Mouse (Mus musculus): ENCODE measurements around the gene Serpine1. TPM values are rescaled to one million over a fixed set of nuclear protein-coding genes. Genes with fewer than 3 reads are reported as not detected.
"Not testable (repeated sequence)": the region's sequence is repeated elsewhere in the genome, so short reads cannot be mapped to it uniquely, and the experiment has no call there.

Gene Serpine1
- 0.86 TPM in 2 replicates for polyA plus RNA-seq (2015; fragmentation: Nextera tagmentation; extraction: Ambion mirVana)

DNA sequence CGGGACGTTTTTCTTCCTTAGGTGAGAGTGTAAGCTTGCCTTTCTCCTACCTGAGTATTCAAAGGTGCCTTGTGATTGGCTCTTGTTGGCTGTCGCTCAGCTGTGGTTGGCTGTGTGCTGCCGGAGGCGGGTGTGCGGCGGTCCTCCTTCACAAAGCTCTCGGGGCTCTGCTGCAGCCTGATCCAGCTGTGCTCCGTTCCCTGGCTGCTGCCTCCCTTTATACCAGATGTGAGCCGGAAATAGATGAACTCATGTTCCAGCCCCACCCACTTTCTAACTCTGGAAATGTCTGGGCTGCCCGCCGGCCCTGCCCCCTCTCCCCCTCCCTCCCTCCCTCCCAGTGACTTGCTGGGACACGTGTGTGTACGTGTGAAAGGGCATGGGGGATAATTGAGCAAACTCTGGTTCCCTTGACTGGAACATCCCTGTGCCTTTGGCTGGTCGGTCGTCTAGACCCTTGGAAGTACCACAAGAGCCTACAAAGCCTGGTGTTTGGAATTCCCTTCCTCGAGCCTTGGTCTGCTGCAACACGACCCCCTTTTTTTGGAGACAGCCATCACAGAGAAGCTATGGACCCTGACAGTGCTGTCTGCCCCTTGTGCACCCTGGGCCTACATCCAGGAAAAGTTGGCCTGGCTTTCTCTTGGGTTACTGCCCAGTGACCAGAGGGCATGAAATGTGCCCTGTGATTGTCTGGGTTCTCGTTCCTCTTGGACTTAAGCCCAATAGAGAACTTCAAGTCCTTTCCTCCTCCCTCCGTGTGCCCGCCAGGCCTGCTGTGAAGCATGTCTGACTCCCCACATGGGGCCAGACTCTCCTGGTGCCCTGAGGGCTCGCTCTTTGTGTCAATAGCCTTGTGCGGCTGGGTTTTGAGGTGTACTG lies at the start of gene Serpine1:
TSS of gene Serpine1 (minus strand) at position 190 of the 882 bp plus-strand sequence.
- Histone ChIP-seq H3K4me2 (peak within 1 kb of the TSS; percentile 52), H3K36me3 (no peaks in the 10 kb centered on the region), H3K27me3 (no peaks in the 10 kb centered on the region), H3K4me3 (peak within 1 kb of the TSS; percentile 28), H3K27ac (peak within 1 kb of the TSS; percentile 94), H3K9me3 (no peaks in the 10 kb centered on the region), H3K4me1 (peaks cover 58% of the 10 kb centered on the region), H3K9ac (peak within 1 kb of the TSS; percentile 39; the same call in 1 of the 2 replicates)
- peak; percentile 93 for ATAC-seq (ENCODE audit: borderline replicate concordance, extremely low read depth, low FRiP score, low TSS enrichment)
- 11% methylated on average over 23 of the region's 23 CpGs for WGBS

DNA sequence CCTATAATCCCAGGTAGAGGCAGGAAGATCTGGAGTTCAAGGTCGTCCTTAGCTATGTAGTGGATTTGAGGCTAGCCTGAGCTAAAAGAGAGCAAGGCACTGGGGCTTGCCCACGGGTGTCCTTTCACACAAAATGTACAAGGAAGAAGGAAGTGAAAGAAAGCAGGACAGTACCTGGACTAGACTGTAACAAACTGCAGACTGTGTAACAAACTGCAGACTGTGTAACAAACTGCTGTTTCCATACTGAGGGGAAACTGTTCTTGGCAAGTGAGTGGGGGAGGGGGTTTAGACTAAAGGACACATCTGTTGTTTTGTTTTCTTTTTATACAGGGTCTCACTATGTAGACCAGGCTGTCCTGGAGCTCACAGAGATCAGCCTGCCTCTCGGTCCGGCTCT lies 49.2 kb upstream of the Serpine1 start:
- Histone ChIP-seq H3K4me1 (peaks cover 6% of the 10 kb centered on the region), H3K4me2 (no peak overlapping the region), H3K27me3 (no peaks in the 10 kb centered on the region), H3K27ac (no peak overlapping the region), H3K9ac (no peak overlapping the region), H3K4me3 (no peak overlapping the region), H3K9me3 (no peaks in the 10 kb centered on the region), H3K36me3 (no peaks in the 10 kb centered on the region)
- ATAC-seq (ENCODE audit: borderline replicate concordance, extremely low read depth, low FRiP score, low TSS enrichment): no peak
- WGBS: 74% methylated on average over 4 of the region's 4 CpGs

DNA sequence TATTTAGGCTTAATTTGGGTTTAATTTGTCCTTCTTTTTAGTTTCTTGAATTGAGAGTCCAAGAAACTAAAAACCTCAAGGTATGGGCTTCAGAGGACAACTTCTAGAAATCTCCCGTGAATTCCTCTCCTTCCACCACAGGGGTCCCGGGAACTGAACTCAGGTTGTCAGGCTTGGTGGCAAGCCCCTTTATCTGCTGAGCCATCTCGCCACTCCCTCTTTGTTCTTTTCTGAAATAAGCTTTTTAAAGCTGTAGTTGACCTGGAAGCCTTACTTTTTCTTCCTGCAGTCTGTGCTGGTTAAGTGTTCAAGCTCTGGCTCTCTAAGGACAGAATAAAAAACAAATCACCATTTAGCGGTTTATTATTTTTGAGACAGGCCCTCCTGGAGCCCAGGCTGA lies 46.8 kb upstream of the Serpine1 start:
- no peak overlapping the region for H3K4me2 ChIP-seq
- H3K27me3 ChIP-seq: no peaks in the 10 kb centered on the region
- no peak overlapping the region for H3K27ac ChIP-seq
- no peak for ATAC-seq (ENCODE audit: borderline replicate concordance, extremely low read depth, low FRiP score, low TSS enrichment)
- H3K4me1 ChIP-seq: peaks cover 16% of the 10 kb centered on the region
- peaks cover 9% of the 10 kb centered on the region for H3K36me3 ChIP-seq
- no peaks in the 10 kb centered on the region for H3K9me3 ChIP-seq
- WGBS: 69% methylated on average over 4 of the region's 4 CpGs
- H3K9ac ChIP-seq: no peak overlapping the region
- H3K4me3 ChIP-seq: no peak overlapping the region

DNA sequence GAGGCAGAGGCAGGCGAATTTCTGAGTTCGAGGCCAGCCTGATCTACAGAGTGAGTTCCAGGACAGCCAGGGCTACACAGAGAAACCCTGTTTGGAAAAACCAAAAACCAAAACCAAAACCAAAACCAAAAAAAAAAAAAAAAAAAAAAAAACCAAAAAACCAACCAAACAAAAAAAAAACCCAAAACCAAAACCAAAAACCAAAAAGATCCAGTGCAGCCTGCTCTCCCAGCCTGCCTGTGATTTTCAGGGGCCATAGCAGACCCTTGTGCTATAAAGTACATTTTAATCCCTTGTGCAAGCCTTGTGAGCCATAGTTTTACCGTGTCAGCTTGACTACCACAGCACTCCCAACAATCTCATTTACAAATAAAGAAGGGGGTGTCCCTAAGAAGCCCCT lies 45.9 kb upstream of the Serpine1 start:
- not testable (repeated sequence) for ATAC-seq (ENCODE audit: borderline replicate concordance, extremely low read depth, low FRiP score, low TSS enrichment); H3K27me3 ChIP-seq; H3K9me3 ChIP-seq; H3K9ac ChIP-seq; H3K4me3 ChIP-seq; H3K4me2 ChIP-seq; H3K27ac ChIP-seq
- peaks cover 16% of the 10 kb centered on the region for H3K4me1 ChIP-seq
- WGBS: 82% methylated on average over 3 of the region's 3 CpGs
- peaks cover 18% of the 10 kb centered on the region for H3K36me3 ChIP-seq

DNA sequence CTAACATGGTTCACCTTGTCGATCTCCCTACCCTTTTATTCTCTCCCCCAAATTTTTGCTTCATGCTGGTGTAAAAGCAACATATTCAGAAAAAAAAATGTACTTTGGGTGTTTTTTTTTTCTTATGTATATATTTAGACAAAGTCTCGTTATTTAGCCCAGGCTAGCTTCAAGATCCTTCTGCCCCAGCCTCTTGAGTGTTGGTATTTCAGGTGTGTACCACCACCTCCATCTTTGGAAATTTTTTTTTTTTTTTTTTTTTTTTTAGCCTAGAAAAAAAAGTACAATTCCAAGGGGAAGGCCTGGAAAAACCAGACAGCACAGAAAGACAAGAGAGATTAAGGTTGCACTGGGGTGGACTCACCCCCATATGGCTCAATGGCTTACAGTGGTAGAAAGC lies 44.9 kb upstream of the Serpine1 start:
- Histone ChIP-seq H3K9ac (no peak overlapping the region), H3K4me2 (no peak overlapping the region; the same call in 1 of the 2 replicates), H3K36me3 (peaks cover 25% of the 10 kb centered on the region), H3K27me3 (no peaks in the 10 kb centered on the region), H3K27ac (no peak overlapping the region), H3K4me3 (peak overlapping the region; percentile 75; the same call in 1 of the 2 replicates), H3K9me3 (no peaks in the 10 kb centered on the region), H3K4me1 (peaks cover 16% of the 10 kb centered on the region)
- 58% methylated on average over 2 of the region's 2 CpGs for WGBS
- no peak for ATAC-seq (ENCODE audit: borderline replicate concordance, extremely low read depth, low FRiP score, low TSS enrichment)

DNA sequence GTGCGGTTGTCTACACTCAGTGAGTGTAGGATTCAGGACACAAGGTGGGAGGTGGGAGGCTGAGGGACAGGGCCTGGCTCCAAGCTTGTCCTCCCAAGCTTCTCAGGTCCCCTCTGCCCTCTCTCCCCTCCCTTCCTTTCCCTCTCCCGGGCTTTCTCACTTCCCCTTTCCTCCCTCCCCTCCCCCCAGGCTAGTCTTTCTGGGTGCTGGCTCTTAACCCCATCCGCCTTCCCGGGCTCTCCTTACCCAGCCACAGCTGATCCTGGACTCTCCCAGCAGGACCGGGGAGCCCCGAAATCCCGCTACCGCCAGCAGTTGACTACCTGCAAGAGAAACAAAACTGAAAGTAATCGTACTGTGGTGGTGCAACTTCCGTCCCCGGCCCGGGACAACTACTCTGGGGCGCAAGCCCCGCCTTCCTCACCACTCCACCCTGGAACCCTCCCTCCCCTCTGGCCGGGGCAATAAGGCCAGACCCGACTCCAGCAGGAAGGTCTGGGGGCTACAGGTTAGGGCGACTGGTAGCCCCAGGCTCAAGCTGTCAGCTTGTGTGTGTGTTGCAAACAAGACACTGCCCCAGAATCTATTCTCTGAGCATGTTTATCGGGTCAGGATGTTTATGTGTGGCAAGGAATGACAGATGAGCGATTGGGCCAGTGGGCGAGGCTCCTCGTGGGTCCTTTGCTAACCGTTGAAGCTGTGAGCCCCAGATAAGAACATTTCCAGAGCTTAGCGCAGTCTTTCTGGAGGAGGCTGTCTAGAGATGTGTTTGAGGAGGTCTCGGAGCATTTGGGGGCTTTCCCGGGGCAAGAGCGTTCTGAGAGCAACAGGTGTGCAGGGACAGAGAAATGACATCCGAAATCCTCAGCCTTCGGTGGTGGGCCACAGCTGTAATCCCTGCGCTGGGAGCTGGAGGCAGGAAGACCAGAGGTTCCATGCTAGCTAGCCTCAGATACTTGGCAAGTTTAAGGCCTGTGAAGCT lies 44.1 kb upstream of the Serpine1 start, which contains the start of gene Trim56:
TSS of gene Trim56 (minus strand) at position 344 of the 982 bp plus-strand sequence.
- Histone ChIP-seq H3K27ac (peak within 1 kb of the TSS; percentile 75), H3K4me3 (peak within 1 kb of the TSS; percentile 75), H3K4me1 (peaks cover 16% of the 10 kb centered on the region), H3K4me2 (peak within 1 kb of the TSS; percentile 85), H3K27me3 (no peaks in the 10 kb centered on the region), H3K9ac (peak within 1 kb of the TSS; percentile 70), H3K9me3 (no peaks in the 10 kb centered on the region), H3K36me3 (peaks cover 25% of the 10 kb centered on the region)
- WGBS: 3% methylated on average over 29 of the region's 29 CpGs
- peak; percentile 84 for ATAC-seq (ENCODE audit: borderline replicate concordance, extremely low read depth, low FRiP score, low TSS enrichment)

DNA sequence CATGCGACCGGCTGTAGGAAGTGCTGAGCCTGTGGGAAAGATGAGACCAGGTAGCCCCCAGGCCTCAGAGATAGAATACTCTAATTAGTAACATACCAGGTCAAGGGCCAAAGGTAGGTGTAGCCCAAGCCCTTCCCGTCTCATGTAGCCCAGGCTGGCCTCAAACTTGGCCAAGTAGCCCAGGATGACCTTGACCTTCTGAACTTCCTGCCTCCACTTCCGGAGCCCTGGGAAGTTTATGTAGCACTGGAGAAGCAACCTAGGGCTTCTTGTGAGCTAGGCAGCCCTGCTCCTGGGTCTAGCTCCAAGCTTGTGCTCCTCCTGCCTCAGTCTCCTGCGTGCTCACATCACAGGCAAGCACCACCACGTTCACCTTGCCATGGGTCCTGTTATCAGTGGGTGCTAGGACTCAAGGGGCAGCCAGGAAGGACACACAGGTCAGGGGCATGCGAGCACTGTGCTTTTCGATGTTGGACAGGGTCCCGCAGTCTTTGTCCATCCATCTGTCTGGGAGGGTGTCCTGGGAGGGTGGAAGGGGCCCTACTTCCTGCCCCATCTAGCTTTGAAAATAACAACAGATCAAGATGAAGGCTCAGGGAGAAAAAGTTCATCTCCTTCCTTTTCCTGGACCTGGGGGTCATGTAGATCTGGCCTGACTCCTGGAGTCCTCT lies 43.0 kb upstream of the Serpine1 start:
- WGBS: 54% methylated on average over 9 of the region's 9 CpGs
- ATAC-seq (ENCODE audit: borderline replicate concordance, extremely low read depth, low FRiP score, low TSS enrichment): no peak
- peak overlapping the region; percentile 85 for H3K4me2 ChIP-seq
- H3K4me3 ChIP-seq: peak overlapping the region; percentile 75
- peak overlapping the region; percentile 75 for H3K27ac ChIP-seq
- H3K9me3 ChIP-seq: no peaks in the 10 kb centered on the region
- H3K4me1 ChIP-seq: peaks cover 16% of the 10 kb centered on the region
- H3K27me3 ChIP-seq: no peaks in the 10 kb centered on the region
- peaks cover 25% of the 10 kb centered on the region for H3K36me3 ChIP-seq
- H3K9ac ChIP-seq: peak overlapping the region; percentile 70

DNA sequence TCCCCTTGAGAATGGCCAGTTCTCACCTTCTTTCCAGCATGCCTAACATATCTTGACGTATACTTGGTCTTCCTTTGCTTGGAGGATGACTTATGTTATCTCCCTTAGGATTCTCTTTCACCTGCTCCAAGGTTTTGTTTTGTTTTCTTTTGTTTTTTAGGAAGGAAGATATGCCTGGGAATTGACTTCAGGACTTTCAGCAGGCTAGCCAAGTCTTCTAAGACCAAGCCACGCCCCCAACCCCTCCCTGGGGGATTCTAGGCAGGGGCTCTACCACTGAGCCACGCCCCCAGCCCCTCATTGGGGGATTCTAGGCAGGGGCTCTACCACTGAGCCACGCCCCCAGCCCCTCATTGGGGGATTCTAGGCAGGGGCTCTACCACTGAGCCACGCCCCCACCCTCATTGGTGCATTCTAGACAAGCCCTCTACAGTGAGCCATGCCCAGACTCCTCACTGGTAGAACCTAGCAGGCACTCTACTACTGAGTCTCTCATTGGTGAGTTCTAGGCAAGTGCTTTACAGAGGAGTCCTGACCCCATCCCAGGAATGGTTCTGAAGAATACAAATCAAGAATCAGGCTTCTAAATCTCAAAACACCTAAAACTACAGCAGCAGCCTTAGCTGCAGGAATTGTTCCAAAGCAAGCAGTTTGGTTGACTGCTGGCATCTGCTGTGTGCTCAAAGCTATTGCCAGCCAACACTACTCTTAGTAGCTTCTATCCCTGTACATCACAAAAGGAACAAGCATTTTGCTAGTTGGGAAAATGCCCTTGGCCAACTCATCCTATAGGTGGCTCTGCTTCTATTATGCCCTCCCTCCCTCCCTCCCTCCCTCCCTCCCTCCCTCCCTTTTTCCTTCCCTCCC lies 39.7 kb upstream of the Serpine1 start:
- Histone ChIP-seq H3K4me3 (no peak overlapping the region), H3K4me2 (no peak overlapping the region), H3K9ac (no peak overlapping the region), H3K4me1 (peaks cover 18% of the 10 kb centered on the region), H3K27me3 (no peaks in the 10 kb centered on the region), H3K9me3 (no peaks in the 10 kb centered on the region), H3K27ac (no peak overlapping the region), H3K36me3 (peaks cover 25% of the 10 kb centered on the region)
- no peak for ATAC-seq (ENCODE audit: borderline replicate concordance, extremely low read depth, low FRiP score, low TSS enrichment)
- 83% methylated on average over 5 of the region's 5 CpGs for WGBS

DNA sequence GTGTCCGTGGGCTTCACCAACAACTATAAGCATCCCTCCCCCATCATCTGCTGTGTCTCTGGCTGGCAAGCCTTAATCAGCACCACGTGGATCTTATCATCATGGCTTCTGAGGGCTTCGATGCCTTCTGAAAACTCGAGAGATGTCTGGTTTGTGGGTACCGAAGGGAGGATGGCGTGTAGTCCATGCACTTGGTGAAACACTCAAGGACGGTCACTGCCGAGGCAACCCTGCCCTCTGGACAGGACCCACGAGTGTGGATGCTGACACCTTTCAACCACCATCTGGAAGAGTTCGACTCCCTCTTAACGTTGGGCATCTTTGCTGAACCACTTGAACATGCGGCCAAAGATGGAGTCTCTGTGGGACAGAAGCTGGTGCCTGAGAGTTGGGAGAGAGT lies 38.8 kb upstream of the Serpine1 start:
- peaks cover 16% of the 10 kb centered on the region for H3K4me1 ChIP-seq
- H3K36me3 ChIP-seq: peaks cover 25% of the 10 kb centered on the region
- 88% methylated on average over 12 of the region's 12 CpGs for whole genome bisulfite sequencing
- no peak for ATAC-seq (ENCODE audit: borderline replicate concordance, extremely low read depth, low FRiP score, low TSS enrichment)
- H3K9ac ChIP-seq: no peak overlapping the region
- no peak overlapping the region for H3K4me3 ChIP-seq
- H3K4me2 ChIP-seq: no peak overlapping the region
- H3K27ac ChIP-seq: no peak overlapping the region
- H3K9me3 ChIP-seq: no peaks in the 10 kb centered on the region
- no peaks in the 10 kb centered on the region for H3K27me3 ChIP-seq

DNA sequence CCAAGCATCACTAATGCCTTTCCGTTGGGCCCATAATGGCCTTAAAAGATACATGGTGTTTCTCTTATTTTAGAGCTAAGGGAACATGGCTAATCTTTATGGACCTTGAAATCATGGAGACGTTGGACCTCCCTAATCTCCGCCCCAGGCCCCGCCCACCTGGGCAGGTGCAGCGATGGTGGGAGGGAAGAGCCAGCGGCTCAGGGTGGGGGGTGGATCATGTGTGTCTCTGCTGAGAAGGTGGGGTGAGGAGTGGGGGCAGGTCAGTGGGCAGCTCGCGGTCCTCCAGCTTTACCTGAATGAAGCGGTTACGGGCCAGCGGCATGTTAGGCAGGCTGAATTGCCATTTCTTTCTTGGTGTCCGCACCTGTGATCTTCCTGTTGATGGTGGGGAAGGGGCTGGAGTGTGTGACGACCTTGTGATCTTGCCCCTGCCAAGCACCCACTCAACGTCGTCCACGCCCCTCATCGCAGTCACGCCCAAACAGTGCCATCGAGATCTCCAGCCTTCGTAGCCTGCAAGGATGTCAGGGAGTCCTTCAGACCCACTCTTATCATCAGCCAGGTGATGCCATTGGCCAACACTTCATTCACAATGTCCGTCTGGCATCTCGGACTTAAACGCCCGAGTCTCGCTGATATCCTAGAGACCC lies 38.0 kb upstream of the Serpine1 start:
- WGBS: 48% methylated on average over 25 of the region's 25 CpGs
- H3K9me3 ChIP-seq: no peaks in the 10 kb centered on the region
- H3K27me3 ChIP-seq: no peaks in the 10 kb centered on the region
- no peak overlapping the region for H3K4me2 ChIP-seq
- peaks cover 12% of the 10 kb centered on the region for H3K4me1 ChIP-seq
- no peak overlapping the region for H3K9ac ChIP-seq
- peaks cover 25% of the 10 kb centered on the region for H3K36me3 ChIP-seq
- no peak overlapping the region for H3K27ac ChIP-seq
- ATAC-seq (ENCODE audit: borderline replicate concordance, extremely low read depth, low FRiP score, low TSS enrichment): no peak
- H3K4me3 ChIP-seq: no peak overlapping the region
